Mouse (Mus musculus) lung, adult 2 months (tissue): ENCODE measurements around the gene Grin2a.

Experiments
- CTCF ChIP-seq: fragments of 200-500 bp; IDR thresholded peaks from 2 replicates; pipeline ENCODE4 v1.5.1; 2011; ENCODE audit warnings: mild to moderate bottlenecking, low read length, control low read depth; ENCODE audit not compliant: insufficient read depth
- POLR2A ChIP-seq: fragments of 200-500 bp; IDR thresholded peaks from 2 replicates; pipeline ENCODE4 v1.6.1; 2011; ENCODE audit warnings: low read depth, mild to moderate bottlenecking, control low read depth, low read length, borderline replicate concordance; ENCODE audit errors: extremely low read depth

DNA sequence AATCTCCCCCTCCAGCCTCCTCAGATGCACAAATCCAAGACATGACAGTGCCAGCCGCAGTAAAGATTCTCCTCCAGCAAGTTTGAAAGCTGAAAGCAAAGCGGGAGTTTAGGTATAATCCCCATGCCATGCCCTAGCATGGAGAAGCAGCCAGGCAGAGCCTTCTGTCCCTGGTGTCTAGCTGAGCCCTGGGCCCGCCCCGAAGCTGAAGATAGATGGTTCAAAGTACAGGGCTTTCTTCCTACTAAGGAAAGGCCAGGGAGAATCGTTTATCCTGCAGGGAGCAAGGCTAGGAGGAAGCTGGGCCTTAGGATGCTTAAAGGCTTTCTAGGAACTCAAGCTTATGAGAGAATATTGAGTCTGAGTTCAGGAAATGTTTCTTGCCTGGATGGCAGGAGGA is 50.5 kb downstream of the Grin2a start:
- TF ChIP-seq CTCF = no peak
- no peak for TF ChIP-seq POLR2A
